Mouse (Mus musculus): ENCODE results near the gene Stfa2.
"Not testable (repeated sequence)": the region's sequence is repeated elsewhere in the genome, so short reads cannot be mapped to it uniquely, and the experiment has no call there.

- TF ChIP-seq CTCF, POLR2A (IDR thresholded peaks at IDR 0.05; ENCODE audit: extremely low read depth, insufficient read depth, low read length): not testable (repeated sequence)
These were observed 12.7 kb upstream of the Stfa2 start for GRCm38 (mm10) chr16:36420979-36421378.
